Mouse (Mus musculus): ENCODE data around the gene Usp16. TPM values are rescaled to one million over a fixed set of nuclear protein-coding genes. Genes with fewer than 3 reads are reported as not detected.

The Usp16 gene
- polyA plus RNA-seq, 2 experiments = 16.4 to 21.5 TPM

DNA sequence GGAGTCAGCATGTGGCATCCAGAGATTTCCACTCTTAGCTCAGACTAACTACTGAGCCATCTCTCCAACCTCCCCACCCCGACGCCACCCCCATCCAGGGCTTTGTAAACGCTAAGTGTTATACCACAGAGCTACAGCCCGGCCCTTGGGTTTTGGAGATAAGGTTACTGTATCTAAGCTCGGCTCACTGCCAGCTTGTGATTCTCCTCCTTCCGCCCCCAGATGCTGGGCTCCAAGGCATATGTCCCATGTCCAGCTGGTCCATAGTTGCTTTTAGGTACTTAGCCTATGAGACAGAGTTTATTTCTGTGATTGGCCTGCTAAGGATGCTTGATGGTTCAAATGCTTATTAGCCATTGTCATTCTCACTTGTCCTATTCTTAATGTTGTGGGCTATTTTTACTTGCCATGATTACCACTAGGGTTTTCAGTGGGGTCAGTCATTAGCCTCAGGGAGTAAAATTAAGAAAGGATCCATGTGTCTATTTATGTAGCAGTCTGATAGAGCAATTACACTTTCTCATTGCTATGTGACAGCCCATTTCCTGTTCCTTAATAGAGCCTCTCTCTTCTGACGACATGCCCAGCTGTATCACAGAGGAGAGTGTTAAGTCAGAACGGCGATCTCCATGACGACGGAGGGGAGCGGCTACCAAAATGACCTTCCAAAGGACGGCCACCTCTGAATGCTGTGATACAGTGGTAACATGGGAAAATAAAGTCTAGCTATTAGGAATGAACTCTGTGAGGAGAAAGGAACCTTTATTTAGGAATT is 47.0 kb downstream of the Usp16 start:
- no peak for TF ChIP-seq EP300 (IDR thresholded peaks at IDR 0.05; ENCODE audit: low read depth)
- Histone ChIP-seq H3K9ac (replicated peaks) (no peak overlapping the region), H3K36me3 (replicated peaks; ENCODE audit: control insufficient read depth, insufficient read depth, low read depth) (no peaks in the 10 kb centered on the region), H3K4me2 (ENCODE audit: low read depth) (no peak overlapping the region), H3K27me3 (ENCODE audit: control insufficient read depth, insufficient read depth, low read length) (no peaks in the 10 kb centered on the region), H3K4me3 (ENCODE audit: insufficient read depth in 1 of 2, low read depth in 2 of 2, low read length in 2 of 2) (no peak overlapping the region), H3K27ac (no peak overlapping the region), H3K9me3 (ENCODE audit: control insufficient read depth, low read length) (no peaks in the 10 kb centered on the region), H3K4me1 (replicated peaks; ENCODE audit: control insufficient read depth in 2 of 2, insufficient read depth in 2 of 2, low read length in 1 of 2) (peaks cover 4 to 25% of the 10 kb centered on the region in 2 experiments)
- DNase-seq (ENCODE audit: low read depth in 3 of 3, low spot score in 3 of 3) (peak in 2 of 3 experiments; percentile 22 to 35), ATAC-seq (ENCODE audit: insufficient read depth) (peak; percentile 67)
- 31% methylated on average over 13 of the region's 13 CpGs for WGBS (ENCODE audit: insufficient replicate concordance)

DNA sequence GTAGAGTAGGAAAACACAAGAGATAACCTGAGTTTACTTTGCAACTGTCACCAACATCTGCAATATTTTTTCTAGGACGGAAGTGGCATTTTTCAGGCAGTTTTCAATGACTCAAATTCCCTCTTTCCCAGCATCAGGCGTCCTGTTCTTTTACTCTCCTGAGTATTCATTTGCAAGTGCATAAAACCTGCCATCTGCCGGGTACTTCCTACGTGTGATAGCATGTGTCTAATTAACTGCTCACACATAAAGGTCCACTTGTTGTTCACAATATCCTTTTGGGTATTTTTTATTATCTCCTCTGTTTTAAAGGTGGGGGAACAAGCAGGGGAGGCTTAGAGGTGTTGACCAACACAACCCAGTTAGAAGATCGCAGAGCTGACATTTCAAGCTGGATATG is 57.2 kb downstream of the Usp16 start:
- no peaks in the 10 kb centered on the region for H3K27me3 ChIP-seq (ENCODE audit: control insufficient read depth, insufficient read depth, low read length)
- H3K9me3 ChIP-seq (ENCODE audit: control insufficient read depth, low read length) = no peaks in the 10 kb centered on the region
- no peak overlapping the region for H3K4me3 ChIP-seq (ENCODE audit: insufficient read depth in 1 of 2, low read depth in 2 of 2, low read length in 2 of 2)
- no peak overlapping the region for H3K9ac ChIP-seq (replicated peaks)
- TF ChIP-seq CTCF (IDR thresholded peaks at IDR 0.05; ENCODE audit: low read depth) (no peak), EP300 (IDR thresholded peaks at IDR 0.05; ENCODE audit: low read depth) (no peak)
- no peaks in the 10 kb centered on the region for H3K36me3 ChIP-seq (replicated peaks; ENCODE audit: control insufficient read depth, insufficient read depth, low read depth)
- no peak overlapping the region for H3K27ac ChIP-seq
- WGBS (ENCODE audit: insufficient replicate concordance) = 60% methylated on average over 5 of the region's 5 CpGs
- no peak overlapping the region for H3K4me2 ChIP-seq (ENCODE audit: low read depth)
- H3K4me1 ChIP-seq (replicated peaks; ENCODE audit: control insufficient read depth in 2 of 2, insufficient read depth in 2 of 2, low read length in 1 of 2) = no peaks in the 10 kb centered on the region
- no peak for ATAC-seq (ENCODE audit: insufficient read depth)
- no peak for DNase-seq (ENCODE audit: low read depth in 3 of 3, low spot score in 3 of 3)

DNA sequence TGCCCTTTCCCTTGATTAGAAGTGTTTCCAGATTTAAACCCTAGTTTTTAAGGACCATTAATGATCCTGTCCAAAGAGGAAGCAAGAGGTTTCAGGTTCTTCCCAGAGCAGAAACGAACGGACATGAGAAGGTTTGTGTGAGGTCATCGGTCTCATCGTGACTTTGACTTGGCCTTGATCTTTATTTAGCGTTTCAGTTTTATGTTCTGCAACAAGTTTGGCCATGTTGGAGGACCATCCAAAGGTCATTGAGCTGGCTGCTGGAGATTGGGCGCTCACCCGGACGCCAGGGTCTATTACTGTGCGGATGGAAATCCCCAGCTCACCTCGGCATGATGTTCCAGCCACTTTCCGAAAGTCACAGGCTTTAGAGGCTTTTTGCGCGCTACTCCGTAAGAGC is 57.8 kb downstream of the Usp16 start:
- no peaks in the 10 kb centered on the region for H3K36me3 ChIP-seq (replicated peaks; ENCODE audit: control insufficient read depth, insufficient read depth, low read depth)
- no peak overlapping the region for H3K9ac ChIP-seq (replicated peaks)
- no peak for DNase-seq (ENCODE audit: low read depth in 3 of 3, low spot score in 3 of 3)
- H3K27ac ChIP-seq = no peak overlapping the region
- no peak overlapping the region for H3K4me3 ChIP-seq (ENCODE audit: insufficient read depth in 1 of 2, low read depth in 2 of 2, low read length in 2 of 2)
- no peak for TF ChIP-seq EP300 (IDR thresholded peaks at IDR 0.05; ENCODE audit: low read depth)
- no peak for TF ChIP-seq CTCF (IDR thresholded peaks at IDR 0.05; ENCODE audit: low read depth)
- H3K4me2 ChIP-seq (ENCODE audit: low read depth) = no peak overlapping the region
- H3K27me3 ChIP-seq (ENCODE audit: control insufficient read depth, insufficient read depth, low read length) = no peaks in the 10 kb centered on the region
- ATAC-seq (ENCODE audit: insufficient read depth) = no peak
- 82% methylated on average over 14 of the region's 14 CpGs for WGBS (ENCODE audit: insufficient replicate concordance)
- no peaks in the 10 kb centered on the region for H3K4me1 ChIP-seq (replicated peaks; ENCODE audit: control insufficient read depth in 2 of 2, insufficient read depth in 2 of 2, low read length in 1 of 2)
- H3K9me3 ChIP-seq (ENCODE audit: control insufficient read depth, low read length) = no peaks in the 10 kb centered on the region

DNA sequence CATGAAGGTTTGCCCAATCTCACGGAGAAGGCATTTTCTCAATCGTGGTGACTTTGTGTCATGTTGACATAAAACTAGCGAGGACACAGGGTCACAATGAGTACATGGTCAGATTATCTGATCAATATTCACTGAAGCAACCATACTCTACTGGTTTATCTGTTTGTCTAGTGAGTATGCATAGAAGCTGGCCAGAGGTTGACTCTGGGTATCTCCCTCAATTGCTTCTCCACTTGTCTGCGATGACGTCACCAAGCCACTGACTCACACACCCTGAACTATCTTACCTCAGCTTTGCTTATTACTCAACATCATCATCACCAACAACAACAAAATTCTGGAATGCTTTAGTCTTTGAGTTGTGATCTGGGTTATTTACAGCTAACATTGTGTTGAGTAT is 69.7 kb downstream of the Usp16 start:
- H3K9ac ChIP-seq (replicated peaks) = no peak overlapping the region

DNA sequence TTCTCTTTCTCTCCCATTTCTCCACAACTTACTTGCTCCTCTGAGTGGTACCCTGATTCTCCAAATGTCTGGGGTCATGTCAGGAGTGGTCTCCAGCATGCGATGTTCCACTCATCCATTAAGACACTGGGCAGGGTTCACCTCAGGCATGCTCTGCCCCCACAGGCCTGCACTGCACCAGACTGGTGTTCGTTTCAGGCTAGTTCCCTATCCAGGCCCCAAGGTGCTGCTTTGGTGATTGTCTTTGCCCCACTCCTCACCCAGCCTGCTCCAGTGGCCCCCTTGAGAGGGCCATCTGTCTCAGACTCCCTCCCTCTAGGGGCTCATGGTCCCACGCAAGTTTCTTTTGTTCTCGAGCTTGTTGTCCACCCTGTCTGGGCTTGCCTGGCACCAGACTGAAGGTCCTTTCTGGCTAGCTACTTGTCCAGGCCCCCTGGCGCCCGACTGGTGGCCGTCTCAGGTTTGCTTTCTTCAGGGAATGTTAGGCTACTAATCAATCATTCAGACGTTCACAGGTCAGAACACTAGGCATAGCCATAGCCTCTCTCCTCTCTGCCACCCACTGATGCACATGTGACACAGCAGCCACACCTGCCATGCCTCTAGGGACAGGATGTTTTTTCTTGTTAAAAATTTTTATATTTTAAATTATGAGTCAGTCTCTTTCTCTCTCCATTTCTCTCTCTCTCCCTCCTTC is 73.2 kb downstream of the Usp16 start:
- DNase-seq (ENCODE audit: low read depth in 3 of 3, low spot score in 3 of 3) (no peak), ATAC-seq (ENCODE audit: insufficient read depth) (no peak)
- H3K27ac ChIP-seq = no peak overlapping the region
- TF ChIP-seq CTCF (IDR thresholded peaks at IDR 0.05; ENCODE audit: low read depth) = no peak
- TF ChIP-seq EP300 (IDR thresholded peaks at IDR 0.05; ENCODE audit: low read depth) = no peak
- 57% methylated on average over 8 of the region's 8 CpGs for WGBS (ENCODE audit: insufficient replicate concordance)
- H3K36me3 ChIP-seq (replicated peaks; ENCODE audit: control insufficient read depth, insufficient read depth, low read depth) = no peaks in the 10 kb centered on the region
- H3K9ac ChIP-seq (replicated peaks) = no peak overlapping the region
- no peaks in the 10 kb centered on the region for H3K9me3 ChIP-seq (ENCODE audit: control insufficient read depth, low read length)
- no peaks in the 10 kb centered on the region for H3K27me3 ChIP-seq (ENCODE audit: control insufficient read depth, insufficient read depth, low read length)
- H3K4me2 ChIP-seq (ENCODE audit: low read depth) = no peak overlapping the region
- no peaks in the 10 kb centered on the region; a peak in 1 of 4 replicates for H3K4me1 ChIP-seq (replicated peaks; ENCODE audit: control insufficient read depth in 2 of 2, insufficient read depth in 2 of 2, low read length in 1 of 2)
- no peak overlapping the region for H3K4me3 ChIP-seq (ENCODE audit: insufficient read depth in 1 of 2, low read depth in 2 of 2, low read length in 2 of 2)

More for the DNA sequence above, 69.7 kb downstream of the Usp16 start:
- Histone ChIP-seq H3K4me2 (ENCODE audit: low read depth) (no peak overlapping the region), H3K4me3 (ENCODE audit: insufficient read depth in 1 of 2, low read depth in 2 of 2, low read length in 2 of 2) (no peak overlapping the region), H3K36me3 (replicated peaks; ENCODE audit: control insufficient read depth, insufficient read depth, low read depth) (no peaks in the 10 kb centered on the region), H3K27me3 (ENCODE audit: control insufficient read depth, insufficient read depth, low read length) (no peaks in the 10 kb centered on the region), H3K27ac (no peak overlapping the region), H3K9me3 (ENCODE audit: control insufficient read depth, low read length) (no peaks in the 10 kb centered on the region), H3K4me1 (replicated peaks; ENCODE audit: control insufficient read depth in 2 of 2, insufficient read depth in 2 of 2, low read length in 1 of 2) (no peaks in the 10 kb centered on the region; a peak in 1 of 4 replicates)
- 62% methylated on average over 5 of the region's 5 CpGs for WGBS (ENCODE audit: insufficient replicate concordance)
- ATAC-seq (ENCODE audit: insufficient read depth) (peak; percentile 64; the same call in 1 of the 2 replicates), DNase-seq (ENCODE audit: low read depth in 3 of 3, low spot score in 3 of 3) (no peak)
- TF ChIP-seq CTCF (IDR thresholded peaks at IDR 0.05; ENCODE audit: low read depth) = no peak
- no peak for TF ChIP-seq EP300 (IDR thresholded peaks at IDR 0.05; ENCODE audit: low read depth)
